Mouse (Mus musculus): ENCODE data around the gene Mocs2.

The Mocs2 gene

DNA sequence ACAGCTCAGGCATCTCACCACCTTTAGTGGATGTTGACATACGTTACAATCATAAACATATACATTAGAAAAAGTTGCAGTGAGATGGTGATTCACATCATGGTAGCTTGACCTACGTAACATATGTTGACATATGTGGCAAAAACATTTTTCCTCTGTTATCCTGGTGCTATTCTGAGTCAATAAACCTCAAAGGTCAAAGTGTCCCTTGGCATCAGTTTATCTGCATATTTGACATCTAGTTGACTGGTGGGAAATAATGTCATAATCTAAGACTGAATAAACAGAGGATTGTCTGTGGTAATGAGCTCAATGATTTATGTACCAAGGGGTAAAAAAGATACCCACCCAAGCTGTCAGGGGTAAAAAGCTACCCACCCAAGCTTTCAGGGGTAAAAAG lies 35.1 kb downstream of the Mocs2 start:
- in situ Hi-C loops (cut with MseI, MboI), result no loop called here

DNA sequence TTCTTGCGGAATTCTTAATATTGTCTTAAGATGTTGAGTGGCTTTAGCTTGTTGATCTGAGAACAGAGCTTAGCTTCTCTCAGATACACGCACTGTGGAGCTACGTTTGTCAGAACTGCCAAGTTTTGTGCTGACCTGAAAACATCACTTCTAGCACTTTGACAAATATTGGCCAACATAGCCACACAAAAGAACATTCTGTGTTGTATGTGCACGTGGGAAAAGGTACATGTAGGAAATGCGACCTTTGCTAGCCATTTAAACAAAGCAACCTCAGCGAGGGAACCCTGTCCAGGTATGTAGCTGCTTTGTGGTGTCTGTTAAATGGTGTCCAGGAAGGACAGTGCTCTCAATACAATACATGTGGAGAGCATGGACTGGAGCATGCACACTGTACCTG lies 36.0 kb downstream of the Mocs2 start:
- in situ Hi-C loops (cut with MseI, MboI), result no loop called here

DNA sequence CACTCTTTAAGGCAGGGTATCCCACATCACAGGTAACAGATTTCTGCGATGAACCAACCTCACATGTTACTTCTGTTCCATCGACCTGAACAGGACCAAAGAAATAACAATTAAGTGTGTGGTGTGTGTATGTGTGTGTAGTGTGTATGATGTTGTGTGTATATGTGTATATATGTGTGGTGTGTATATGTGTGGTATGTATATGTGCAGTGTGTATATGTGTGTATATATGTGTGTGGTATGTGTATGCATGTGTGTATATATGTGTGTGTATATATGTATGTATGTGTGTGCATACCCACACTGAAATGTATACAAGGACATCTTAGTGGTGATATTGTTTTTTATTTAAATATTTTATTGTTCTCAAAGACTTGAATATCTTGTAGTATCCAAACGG lies 36.4 kb downstream of the Mocs2 start:
- in situ Hi-C loops (cut with MseI, MboI), result no loop called here

DNA sequence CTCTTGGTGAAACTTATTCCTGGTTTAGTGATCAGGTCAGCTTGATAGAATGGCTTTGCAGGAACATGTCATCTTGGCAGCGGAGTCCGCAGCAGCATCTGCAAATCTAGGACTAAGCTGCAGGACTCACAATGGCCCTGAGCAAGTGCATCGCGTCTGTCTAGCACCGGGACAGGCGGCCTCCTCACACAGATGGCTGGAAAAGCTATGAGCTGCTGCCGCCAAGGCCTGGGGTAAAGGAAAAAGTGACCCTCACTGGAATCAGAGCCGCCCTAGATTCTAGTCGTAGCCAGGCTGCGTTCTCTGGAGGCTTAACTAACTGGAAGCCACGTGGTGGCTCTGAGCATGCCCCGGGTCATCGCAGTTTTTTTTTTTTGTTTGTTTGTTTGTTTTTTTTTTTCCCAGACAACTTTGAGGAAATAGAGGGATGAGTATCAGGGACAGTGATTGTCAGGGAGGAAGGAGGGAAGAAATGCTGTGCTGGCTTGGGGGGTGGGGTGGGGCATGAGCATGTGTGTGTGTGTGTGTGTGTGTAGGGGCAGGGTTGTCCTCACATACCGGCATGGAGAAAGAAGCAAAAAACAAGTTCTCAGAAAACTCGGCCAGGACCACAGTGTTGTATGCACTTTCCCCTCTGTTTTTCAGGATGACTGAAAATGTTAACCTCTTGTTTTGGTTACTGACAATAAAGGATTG lies 37.7 kb downstream of the Mocs2 start:
- in situ Hi-C loops (cut with MseI, MboI), result no loop called here

DNA sequence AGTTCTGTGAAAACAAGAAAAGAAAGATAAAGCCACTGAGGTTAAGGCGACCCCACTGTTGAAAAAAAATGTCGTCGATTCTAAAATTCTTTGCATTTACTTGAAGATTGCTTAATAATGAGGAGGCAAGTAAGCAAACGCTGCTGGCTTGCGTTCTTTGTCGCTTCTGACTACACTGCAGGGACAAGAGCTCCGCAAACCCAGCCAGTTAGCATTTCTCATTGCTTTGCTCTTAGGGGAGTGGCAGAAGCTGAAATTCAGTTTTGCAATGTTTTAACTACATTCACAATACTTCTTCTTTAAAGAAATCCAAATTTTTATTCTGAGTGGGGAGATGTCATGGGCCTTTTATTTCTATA lies 38.2 kb downstream of the Mocs2 start:
- in situ Hi-C loops (cut with MseI, MboI), result no loop called here

DNA sequence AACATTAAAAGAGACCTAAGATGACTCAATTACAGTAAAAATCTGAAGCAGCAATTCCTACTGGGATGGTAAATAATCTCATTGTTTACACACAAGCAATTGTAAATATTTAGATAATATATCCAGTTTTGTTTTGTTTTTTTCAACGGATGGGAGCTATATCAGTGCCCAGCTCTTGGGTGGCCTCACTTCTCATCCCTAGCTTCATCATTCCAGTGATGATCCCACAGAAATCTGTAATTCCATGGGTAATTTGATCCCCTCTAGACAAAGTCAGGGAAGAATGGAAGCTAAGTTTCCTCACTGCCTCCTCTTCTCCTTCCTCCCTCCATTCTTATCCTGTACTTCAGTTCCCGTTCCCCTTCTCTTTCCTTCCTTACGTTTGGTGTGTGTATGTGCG lies 39.5 kb downstream of the Mocs2 start:
- in situ Hi-C loops (cut with MseI, MboI), result no loop called here

DNA sequence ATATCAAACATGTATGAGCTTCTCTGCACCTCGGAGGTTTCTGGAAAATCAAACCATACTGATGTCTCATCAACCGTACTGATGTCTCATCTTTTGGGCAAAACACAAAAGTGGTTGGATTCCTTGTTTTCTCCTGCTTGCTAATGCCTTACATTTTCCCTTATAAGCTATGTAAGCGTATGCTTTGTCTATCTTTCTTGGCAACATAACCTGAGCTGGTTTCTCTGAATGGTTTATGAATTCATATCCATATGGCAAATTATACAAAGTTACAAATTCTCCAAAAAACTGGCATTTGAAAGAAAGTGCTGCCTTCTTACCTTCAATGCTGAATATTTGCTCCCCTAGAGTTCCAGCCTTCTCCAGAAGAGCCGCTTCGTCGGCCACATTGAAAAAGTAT lies 56.7 kb downstream of the Mocs2 start:
- in situ Hi-C loops (cut with MseI, MboI), result no loop called here

DNA sequence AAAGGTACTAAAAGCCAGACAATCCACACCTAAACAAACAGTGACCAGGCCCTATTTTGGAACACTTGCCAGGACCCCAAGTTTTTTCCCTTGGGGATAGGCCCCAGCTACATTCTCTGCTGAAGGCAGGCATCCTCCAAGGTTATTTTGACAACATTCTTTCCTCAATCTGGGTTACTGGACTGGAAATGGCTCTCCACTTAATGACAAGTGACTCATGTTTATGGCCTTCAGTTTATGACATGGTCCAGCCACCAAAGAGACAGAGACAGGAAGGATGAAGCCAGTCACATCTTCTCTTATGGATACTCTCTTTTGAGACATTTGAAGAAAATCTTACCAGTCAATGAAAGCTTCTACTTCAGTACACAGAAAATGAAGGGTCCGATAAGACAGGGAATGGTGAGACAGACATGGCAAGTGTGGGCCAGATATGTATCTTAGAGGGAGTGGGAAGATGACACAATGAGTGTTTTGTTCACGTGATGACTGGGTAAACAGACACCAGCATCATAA lies 58.0 kb downstream of the Mocs2 start:
- in situ Hi-C loops (cut with MseI, MboI), result no loop called here

DNA sequence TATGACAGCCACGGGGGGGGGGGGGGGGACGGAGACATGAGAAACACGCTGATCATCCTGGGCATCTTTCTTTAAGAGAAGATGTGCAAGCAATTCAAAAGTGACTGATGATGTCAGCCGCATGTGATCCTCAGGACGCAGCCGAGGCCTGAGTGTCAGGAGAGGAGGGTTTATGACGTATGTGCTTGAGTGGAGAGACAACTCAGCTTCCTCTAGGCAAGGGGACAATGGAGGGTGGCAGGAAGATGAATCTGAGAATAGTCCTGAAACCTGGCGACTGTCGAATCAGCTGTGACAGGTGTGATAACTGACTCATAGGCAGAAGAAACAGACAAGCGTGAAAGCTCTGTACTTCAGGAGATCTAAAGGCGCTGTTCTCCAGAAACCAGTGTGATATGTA lies 60.6 kb downstream of the Mocs2 start:
- in situ Hi-C loops (cut with MseI, MboI), result no loop called here
